Mouse (Mus musculus): Measurements from ENCODE around the gene Fmn2.

Fmn2 gene

GRCm38 (mm10) chr1:174557841-174558240, 56.2 kb downstream of the Fmn2 start:
- no peak for DNase-seq

- no peak for DNase-seq
Measured at GRCm38 (mm10) chr1:174558488-174558887, 56.9 kb downstream of the Fmn2 start.

GRCm38 (mm10) chr1:174564561-174564960, 62.9 kb downstream of the Fmn2 start:
- no peak for DNase-seq

- DNase-seq, result no peak
Measured at GRCm38 (mm10) chr1:174568609-174569008, 67.0 kb downstream of the Fmn2 start.

GRCm38 (mm10) chr1:174592420-174592980, 90.9 kb downstream of the Fmn2 start:
- no peak for DNase-seq

GRCm38 (mm10) chr1:174594989-174595388, 93.4 kb downstream of the Fmn2 start:
- DNase-seq, result peak; percentile 16

GRCm38 (mm10) chr1:174597495-174597894, 95.9 kb downstream of the Fmn2 start:
- no peak for DNase-seq

GRCm38 (mm10) chr1:174598226-174598625, 96.6 kb downstream of the Fmn2 start:
- DNase-seq, result no peak

GRCm38 (mm10) chr1:174600041-174600440, 98.4 kb downstream of the Fmn2 start:
- no peak for DNase-seq

GRCm38 (mm10) chr1:174600620-174601019, 99.0 kb downstream of the Fmn2 start:
- DNase-seq, result no peak

- DNase-seq, result no peak
Measured at GRCm38 (mm10) chr1:174617368-174617767, 115.7 kb downstream of the Fmn2 start.

GRCm38 (mm10) chr1:174621512-174621911, 119.9 kb downstream of the Fmn2 start:
- no peak for DNase-seq

- DNase-seq, result no peak
Measured at GRCm38 (mm10) chr1:174623054-174623453, 121.4 kb downstream of the Fmn2 start.

GRCm38 (mm10) chr1:174630074-174630473, 128.4 kb downstream of the Fmn2 start:
- no peak for DNase-seq

GRCm38 (mm10) chr1:174636291-174636690, 134.7 kb downstream of the Fmn2 start:
- DNase-seq, result no peak

GRCm38 (mm10) chr1:174637564-174638085, 136.0 kb downstream of the Fmn2 start:
- no peak for DNase-seq

GRCm38 (mm10) chr1:174640901-174641300, 139.3 kb downstream of the Fmn2 start:
- DNase-seq, result no peak

GRCm38 (mm10) chr1:174643431-174644010, 141.9 kb downstream of the Fmn2 start:
- no peak for DNase-seq

- no peak for DNase-seq
Measured at GRCm38 (mm10) chr1:174649421-174649826, 147.8 kb downstream of the Fmn2 start.

- no peak for DNase-seq
Measured at GRCm38 (mm10) chr1:174654565-174654964, 152.9 kb downstream of the Fmn2 start.

- DNase-seq, result no peak
Measured at GRCm38 (mm10) chr1:174655354-174655753, 153.7 kb downstream of the Fmn2 start.

GRCm38 (mm10) chr1:174656554-174656953, 154.9 kb downstream of the Fmn2 start:
- no peak for DNase-seq

- no peak for DNase-seq
Measured at GRCm38 (mm10) chr1:174659459-174660223, 158.0 kb downstream of the Fmn2 start.

- DNase-seq, result no peak
Measured at GRCm38 (mm10) chr1:174665116-174665515, 163.5 kb downstream of the Fmn2 start.
